Mouse (Mus musculus) thymus, adult 18-20 months (tissue): ENCODE results near the gene Zyx.

Source experiments
- DNase-seq, 2 experiments: peaks; one replicate each; pipeline ENCODE4 v3.0.0; 2022; ENCODE audit warnings: mixed read lengths in 2 of 2

Gene Zyx

DNA sequence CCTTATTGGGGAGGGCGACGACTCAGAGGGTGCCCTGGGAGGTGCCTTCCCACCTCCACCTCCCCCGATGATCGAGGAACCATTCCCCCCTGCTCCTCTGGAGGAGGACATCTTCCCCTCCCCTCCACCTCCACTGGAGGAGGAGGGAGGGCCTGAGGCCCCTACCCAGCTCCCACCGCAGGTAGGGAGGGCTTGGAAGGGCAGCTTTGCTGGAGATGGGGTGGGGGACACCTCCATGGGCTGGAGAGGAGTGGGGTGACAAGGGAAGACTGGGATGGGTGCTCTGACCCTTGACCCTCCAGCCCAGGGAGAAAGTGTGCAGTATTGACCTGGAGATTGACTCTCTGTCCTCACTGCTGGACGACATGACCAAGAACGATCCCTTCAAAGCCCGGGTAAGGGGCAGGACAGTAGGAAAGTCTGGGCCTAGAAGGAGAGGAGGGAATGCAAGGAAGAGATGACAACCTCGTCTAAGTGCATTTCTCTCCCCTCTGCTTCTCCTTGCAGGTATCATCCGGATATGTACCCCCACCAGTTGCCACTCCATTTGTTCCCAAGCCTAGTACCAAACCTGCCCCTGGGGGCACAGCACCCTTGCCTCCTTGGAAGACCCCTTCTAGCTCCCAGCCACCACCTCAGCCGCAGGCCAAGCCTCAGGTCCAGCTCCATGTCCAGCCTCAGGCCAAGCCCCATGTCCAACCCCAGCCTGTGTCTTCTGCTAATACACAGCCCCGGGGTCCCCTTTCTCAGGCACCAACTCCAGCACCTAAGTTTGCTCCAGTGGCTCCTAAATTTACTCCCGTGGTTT is 1.7 kb downstream of the Zyx start:
- DNase-seq, result no peak

DNA sequence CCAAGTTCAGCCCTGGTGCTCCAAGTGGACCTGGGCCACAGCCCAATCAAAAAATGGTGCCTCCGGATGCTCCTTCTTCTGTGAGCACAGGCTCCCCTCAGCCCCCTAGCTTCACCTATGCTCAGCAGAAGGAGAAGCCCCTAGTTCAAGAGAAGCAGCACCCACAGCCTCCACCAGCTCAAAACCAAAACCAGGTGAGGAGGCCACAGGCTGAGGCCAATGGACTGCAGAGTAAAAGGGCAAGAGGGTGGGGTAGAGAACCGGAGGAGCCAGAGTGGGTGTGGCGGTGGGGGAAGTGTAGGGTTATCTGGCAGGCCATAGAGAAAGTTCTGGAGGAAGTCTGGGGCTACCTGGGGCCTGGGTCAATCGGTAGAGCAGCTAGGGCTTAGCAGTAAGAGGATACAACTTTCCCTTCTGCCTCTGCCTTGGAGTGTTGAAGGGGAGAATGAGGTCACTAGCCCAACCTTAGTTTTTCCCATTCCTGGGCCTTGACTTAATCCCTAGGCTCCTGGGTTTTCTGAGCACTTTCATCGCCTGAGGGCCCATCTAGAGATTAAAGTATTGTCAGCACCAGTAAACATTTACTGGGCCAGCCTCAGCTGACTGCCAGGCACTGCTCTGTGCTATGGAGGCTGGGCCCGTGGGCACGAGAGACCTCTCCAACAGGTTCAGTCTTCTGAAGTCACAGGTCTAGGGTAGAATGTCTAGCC is 2.5 kb downstream of the Zyx start:
- DNase-seq, result no peak

DNA sequence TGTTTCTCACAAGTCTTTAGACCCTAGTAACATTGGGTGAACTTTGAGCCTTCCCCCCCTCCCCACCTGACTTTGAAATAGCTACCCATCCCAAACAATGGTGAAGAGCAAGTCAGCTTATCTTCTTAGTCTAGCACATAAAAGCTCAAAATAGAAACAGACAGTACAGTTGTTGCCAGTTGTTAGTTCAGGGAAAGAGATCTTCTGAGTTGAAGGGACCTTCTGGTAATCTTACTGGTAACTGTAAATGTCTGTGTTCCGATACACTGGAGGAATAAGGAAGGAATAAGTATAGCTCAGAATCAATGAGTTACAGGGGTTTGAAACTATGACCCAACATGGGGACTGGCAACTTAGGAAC is 3.0 kb downstream of the Zyx start:
- DNase-seq, result no peak

DNA sequence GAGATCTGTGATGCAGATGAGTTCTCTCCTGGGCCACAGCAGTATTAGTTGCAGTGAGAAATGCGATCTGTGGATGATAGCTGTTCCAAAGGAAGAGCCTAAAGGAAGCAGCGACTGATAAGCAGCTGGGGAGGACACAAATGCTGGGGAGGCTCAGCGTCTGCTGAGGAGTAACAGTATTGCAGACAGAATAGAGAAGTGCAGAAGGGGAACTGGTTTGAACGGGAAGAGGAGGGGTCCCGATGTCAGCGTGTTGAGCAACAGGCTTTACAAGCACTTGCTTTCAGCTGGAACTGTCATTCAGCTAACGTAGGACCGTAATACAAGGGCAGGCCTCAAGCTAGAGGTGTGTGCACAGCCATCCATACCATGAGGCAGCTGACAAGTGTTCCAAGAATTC is 3.8 kb downstream of the Zyx start:
- no peak for DNase-seq

DNA sequence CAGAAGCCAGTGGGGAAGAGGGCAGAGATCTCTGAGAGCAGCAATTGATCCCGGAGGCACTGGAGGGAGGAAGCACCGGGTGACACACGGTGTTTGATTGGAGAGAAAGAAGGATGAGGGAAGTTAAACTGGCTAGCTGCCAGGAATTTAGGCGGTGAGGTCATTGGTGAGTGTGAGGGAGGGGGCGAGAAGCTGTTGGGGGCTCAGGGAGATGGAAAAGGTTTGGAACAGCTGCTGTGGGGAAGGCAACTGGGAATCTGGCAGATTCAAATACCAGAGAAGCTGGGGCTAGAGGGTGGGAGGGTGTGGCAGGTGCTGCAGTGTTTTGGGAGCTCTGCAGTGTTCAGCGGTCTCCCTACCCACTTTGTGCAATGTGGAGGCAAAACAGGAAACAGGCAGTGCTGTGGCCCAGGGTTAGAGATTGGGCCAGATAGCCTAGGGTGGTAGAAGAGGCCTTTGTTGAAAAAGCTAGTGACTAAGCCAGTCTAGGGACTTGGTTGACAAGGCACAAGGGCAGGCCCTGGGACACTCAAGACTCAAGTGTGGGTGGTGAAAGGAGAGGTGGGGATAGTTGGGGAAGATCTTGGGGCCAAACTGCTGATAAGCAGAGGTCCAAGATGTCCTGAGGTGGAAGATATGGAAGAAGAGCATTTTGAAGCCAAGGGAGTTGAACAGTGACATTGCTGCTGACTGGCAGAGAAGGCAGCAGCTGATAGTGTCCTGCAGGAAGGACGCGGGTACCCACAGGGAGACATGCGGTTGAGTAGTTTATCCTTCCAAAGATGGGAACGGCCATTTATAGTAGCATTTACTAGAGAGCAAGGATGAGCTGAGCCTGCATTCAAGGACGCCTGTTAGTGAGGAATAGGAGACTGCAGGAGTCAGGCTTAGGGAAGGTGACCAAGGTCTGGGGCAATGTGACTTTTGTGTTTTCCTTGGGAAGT is 4.9 kb downstream of the Zyx start:
- DNase-seq, result no peak

DNA sequence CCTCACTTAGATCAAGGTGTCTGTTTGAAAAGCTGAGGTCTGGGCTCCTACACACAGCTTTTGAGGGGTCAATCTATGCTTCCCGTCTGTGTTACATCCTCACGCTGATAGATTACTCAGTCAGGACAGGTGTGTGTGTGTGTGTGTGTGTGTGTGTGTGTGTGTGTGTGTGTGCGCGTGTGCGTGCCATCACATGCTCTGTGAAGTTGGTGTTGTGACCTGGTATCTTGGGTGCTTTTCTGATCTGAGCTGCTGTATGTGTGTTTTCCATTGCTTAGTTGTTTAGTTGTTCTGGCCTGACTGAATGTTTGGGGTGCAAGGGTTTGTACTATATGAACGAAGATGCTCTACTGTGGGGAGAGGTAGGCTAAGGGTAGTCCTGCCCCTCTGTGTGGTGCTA is 5.9 kb downstream of the Zyx start:
- no peak for DNase-seq

DNA sequence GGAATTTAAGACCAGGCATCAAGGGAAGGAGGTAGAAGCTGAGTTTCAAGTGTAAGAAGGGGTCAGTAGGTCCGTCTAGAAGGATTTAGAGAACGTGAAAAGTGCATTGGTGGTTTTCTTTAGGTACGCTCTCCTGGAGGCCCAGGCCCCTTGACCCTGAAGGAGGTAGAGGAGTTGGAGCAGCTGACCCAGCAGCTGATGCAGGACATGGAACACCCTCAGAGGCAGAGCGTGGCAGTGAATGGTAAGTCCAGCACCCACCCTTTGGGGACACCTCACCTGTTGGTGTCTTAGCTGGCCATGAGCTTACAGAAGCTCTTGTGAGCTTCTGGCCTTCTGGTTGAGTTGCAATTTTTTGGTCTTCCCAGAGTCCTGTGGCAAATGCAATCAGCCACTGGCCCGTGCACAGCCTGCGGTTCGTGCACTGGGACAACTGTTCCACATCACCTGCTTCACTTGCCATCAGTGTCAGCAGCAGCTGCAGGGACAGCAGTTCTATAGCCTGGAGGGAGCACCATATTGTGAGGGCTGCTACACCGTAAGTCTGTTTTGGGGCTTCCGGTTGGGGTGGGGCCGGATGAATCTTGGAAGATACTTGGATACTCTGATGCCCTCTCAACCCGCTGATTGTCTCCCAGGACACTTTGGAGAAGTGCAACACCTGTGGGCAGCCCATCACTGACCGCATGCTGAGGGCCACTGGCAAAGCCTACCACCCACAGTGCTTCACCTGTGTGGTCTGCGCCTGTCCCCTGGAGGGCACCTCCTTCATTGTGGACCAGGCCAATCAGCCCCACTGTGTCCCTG is 6.6 kb downstream of the Zyx start:
- DNase-seq, result no peak

DNA sequence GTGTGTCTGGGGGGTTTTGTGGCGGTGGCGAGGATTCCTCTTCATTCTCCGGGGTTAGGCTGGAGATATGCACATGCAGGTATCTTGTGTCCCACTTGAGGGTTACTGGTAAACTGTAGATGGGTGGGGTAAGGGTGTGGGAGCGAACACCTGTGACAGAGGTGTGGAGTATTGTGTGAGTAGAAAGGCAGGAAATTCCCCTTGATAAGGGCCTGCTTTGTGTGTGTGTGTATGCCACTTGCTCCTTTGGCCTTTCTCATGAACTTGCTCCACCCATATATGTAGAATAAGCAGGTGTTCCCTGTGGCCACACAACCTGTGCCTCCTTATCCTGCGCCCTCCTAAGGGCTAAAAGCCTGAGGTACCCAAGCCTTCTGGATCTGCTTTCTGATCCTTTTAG is 7.5 kb downstream of the Zyx start:
- no peak for DNase-seq

DNA sequence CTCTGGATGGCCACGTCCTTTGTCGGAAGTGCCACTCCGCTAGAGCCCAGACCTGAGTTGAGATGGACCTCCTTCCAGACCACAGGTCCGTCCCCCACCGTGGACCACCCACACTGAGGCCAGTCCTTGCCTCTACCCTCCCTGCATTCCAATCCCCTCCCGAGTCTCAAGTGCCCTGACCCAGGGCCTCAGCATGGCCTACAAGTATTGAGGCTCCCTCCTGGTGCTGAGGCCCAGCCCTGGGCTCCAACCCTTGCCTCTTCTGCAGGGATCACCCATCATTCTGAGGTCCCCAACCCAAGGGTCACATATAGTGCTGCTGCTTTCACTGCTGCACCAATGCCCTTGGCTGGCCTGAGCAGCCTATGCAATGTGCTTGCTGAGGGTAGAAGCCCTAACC is 8.5 kb downstream of the Zyx start:
- DNase-seq, result no peak

DNA sequence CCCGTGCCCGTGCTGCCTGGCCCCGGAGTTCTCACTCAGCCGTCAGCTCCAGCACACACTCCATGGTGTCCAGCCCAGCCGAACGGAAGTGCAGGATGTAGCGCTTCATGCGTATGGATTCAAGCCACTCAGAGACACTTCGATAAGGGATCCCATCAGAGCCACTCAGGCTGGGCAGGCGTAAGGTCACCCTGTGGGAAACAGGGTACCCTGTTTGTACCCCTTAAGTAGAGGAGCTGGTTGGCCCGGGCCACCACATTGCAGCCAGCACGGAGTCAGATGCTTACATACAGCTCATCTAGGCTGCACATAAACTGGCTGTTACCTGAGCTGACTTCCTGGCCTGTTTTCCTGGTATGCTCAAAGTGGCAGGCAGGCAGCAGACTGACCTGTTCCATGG is 9.5 kb downstream of the Zyx start:
- no peak for DNase-seq

DNA sequence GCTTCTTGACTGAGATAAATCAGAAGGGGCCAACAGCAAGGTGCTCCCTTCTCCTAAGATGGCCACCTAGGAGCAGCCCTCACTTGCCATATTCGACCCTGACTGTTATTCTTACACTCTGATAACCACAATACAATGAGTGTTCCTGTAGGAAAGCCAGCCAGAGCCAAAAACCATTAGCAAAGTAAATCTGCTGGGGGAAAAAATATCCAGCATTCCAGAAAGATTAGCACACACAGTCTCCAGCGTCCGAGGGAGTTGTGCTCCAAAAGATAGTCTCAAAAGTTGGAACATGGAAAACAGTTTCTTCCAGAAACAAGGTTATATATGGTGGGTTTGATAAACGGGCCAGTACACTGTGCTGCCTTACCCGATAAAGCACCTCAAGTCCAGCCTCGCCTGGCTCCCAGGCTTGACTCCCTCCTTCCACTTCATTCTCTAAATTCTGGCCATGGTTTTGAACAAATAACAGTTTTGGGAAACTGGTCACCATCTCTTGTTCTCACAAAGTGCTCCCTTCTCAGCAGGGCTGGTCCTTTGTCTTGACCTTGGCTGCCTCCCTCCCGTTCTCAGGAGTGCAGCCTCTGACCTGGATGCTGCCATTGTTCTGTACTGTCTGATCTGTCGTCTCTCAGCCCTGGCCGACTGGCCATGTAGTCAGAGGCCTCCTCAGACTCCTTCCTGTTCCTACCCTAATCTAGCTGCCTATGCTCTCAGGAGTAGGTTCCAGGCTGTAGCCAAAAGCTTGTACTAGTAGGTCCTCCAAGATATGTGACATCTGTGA is 10.1 kb downstream of the Zyx start:
- DNase-seq, result no peak

DNA sequence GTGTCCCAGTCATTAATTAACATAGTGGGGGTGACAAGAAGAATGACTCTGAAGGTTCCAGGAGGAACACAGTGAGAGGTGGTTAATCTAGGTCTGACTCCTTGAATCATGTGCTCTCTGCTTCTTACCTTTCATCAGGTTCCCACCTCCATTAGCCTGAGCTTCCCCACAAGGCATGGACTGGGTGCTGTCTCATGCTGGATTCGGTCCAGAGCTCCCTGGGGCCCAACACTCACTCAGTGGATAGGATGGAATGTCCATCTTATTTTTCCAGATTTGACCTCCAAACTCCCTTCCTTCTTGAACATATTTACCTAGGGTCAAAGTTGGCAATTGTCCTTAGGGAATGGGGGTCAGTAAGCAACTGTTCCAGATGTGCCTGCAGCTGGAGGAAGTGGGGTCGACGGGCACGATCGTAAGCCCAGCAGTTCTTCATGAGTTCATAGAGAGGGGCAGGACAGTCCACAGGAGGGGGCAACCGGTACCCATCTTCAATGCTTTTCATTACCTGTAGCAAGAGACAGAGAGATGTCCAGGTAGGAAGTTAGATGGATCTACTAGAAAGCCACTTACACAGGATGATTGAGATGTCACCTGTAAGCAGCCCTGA is 10.9 kb downstream of the Zyx start:
- no peak for DNase-seq

DNA sequence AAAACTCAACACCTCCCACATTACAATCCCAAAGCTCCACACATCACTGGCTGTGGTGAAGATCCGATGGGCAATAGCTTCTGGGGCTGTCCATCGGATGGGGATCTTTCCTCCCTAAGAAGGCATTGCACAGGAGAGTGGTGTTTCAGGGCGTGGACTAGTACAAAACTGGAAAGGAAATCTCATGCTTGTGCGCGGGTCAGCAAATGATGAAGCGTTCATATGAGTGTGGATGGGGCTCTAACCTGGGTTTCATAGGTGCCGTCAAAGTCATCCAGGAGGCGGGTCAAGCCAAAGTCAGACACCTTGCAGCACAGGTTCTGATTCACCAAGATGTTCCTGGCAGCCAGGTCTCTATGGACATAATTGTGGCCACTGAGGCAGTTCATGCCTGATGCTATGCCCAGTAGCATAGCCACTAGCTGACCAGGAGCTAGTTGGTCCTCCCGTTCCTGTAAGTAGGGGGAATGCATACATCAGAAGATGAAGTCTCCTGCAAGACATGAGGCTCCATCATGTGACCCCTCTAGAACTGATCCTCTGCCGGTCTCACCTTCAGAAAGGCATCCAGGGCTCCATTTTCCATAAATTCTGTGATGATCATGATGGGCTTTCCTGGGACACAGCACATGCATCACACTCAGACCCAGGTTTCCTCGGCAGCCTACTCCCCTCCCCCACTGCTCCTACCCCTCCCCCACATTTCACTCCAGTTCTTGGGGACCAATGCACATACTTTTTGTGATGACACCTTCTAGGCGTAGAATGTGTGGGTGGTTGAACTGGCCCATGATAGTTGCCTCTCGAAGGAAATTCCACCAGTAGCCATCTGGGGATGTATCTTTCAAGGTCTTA is 11.8 kb downstream of the Zyx start:
- no peak for DNase-seq

DNA sequence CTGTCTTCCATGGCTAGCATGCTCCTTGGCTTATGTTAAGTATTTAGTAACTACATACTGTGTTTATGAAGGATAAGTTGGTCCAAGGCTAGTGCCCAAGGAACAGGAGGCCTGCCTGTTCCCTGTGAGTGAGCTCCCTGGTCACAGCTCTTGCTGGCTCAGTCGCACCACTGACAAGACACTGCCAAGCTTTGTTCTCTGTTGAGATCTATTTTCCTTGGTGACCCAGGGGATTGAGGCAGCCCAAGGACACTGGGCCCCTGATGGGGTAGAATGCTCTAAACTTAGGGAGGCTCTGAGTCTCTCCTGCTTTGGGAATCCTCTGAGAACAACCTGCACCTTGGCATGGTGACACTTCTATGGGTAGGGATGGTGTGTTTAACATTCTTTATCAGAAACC is 12.6 kb downstream of the Zyx start:
- no peak for DNase-seq

DNA sequence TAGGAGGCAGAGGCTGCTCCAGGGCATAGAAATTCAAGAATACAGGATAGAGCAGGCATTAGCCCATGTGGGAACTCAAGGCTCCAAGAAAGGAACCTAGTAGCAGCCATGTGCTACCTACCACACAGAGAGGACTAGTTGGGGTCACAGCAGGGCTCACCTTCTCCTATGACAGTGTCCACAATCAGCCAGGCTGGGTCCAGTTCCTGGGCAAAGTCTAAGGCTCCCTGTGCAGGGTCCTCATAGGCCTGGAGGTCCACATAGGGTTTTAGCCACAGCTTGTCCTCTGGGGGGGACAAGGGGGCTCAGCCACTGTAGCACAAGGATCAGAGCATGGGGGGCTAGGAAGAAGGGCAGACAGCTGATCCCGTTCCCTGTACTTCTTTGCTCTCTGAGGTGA is 13.1 kb downstream of the Zyx start:
- no peak for DNase-seq

DNA sequence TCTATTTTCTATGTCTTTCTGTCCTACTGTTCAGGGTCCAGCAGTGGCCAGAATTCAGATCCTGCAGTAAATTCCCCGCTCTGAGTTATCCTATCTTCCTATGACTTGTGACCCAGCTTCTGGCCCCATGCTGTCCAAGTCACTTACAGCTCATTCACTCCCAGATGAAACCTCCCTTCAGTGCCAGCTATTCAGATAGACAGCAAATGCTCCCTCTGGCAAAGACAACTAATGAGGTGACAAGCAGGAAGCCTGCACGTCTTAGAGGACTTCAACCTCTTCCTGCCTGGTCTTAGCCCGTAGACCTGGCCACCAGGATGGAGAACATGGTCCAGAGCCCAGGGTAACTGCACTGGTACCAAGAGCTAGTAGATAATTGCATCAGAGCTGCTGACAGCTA is 13.5 kb downstream of the Zyx start:
- no peak for DNase-seq

DNA sequence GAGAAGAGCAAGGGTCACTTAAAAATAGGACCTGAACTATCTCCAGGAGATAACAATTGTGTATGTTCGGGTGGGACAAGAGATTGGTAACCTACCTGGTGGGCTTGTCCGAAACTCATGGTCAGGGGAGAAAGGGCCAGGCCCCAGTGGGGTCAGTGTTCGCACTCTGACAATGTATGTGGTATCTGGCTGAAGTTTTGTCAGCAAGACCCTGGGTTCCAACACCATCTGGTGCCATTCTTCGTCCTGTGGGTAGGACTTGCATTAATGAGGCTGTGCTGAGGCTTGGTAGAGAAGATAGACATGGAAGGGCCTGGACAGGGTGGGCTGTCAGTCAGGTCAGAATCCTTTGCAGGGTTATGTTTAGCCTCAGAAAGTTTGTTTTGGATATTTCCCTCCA is 14.6 kb downstream of the Zyx start:
- no peak for DNase-seq

DNA sequence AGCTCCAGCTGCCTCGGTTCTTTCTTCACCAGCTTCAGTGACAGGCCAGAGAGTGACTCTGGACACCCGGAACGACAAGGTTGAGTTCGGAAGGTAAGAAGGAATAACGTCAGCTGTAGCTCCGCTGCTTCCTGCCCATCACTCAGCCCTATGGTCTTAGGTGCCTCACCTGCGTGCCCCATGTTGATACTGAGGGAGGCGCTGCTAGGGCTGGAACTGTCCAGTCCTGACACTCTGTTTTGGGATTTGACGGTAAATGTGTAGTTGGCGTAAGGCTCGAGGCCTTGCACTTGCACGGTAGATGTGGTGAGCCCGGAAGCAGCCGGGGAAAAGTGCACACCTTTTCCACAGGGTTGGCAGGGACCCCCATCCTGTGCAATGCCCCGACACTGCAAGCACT is 15.2 kb downstream of the Zyx start:
- DNase-seq, result no peak

DNA sequence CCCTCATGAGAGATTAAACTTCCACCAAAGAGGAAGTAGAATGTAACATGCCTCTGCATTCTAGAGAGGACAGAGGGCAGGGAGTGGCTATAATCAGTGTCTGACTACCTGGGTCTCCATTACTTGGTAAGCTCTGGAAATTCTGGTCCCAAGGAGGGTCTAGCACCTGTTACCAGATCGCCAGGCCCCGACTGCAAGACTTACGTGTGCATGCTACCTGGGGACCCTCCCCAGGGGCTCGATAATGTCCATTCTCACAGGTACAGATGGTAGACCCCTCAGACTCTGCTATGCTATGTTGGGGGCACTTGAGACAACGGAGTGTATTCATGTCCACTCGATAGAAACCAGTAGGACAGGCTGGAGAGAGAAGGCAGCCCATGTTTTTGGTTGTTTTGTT is 15.8 kb downstream of the Zyx start:
- DNase-seq, result no peak

DNA sequence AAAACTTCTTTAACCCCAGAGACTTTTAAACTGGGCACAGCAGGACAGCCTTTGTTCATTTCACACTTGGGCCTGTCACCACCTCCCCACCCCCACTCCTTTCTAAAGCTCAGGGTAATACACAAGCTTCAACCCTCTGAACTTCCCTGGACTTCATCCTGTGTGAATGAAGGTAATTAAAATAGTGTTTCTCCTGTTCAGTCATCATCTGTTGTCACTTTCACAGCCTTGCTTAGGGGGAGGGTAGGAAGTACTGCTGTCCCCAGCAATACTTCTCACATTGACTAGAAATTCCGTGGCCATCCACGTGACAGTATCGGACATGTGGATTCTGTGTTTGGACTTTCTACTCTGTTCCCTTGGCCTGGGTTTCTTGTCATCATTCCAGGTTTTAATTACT is 20.4 kb downstream of the Zyx start:
- DNase-seq, result no peak
